ENCODE assay signal across 8 mouse cellular contexts in the genomic region with DNA sequence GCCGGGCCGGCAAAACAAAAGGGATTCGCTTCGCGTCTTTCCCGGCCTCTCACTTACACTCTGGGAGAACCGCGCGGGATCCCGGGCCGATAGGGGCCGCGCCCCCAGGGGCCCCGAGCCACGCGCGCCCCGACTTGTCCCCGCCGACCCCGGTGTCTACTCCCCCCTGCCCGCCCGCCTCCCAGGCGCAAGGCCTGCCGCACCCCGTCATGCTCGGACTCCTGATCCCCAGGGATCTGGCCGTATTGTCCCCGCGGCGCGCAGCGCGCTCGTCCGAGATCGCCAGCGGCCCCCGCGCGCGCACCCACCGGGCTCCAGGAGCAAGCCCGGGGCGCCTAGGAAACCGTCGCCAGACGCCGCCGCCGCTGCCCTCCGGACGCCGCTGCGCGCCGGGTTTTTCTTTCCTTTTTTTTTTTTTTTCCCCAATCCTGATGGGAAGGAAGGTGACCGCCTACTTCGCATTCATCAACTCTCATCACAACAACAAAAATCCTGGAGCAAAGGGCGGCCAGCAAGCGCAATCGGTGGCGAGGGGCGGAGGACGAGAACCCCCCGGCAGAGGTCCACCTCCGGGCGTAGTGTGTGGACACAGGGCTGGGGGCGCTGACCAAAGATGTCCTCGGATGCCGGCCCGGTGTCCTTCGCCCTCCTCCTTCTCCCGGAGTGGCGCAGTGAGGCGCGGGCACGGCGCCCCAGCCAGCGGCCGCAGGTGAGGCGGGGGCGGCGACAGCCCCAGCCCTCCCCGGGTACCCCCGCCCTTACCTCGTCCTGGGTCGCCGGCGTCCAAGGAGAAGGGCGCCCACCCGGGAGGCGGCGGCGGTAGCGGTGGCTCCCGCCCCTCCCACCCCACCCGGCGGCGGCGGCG. TPM values are rescaled to one million over a fixed set of nuclear protein-coding genes. Genes with fewer than 3 reads are reported as not detected.
DNase-seq lines count a peak whose midpoint lies in the region; ATAC-seq and TF ChIP-seq lines count a peak whose summit lies in the region.

No protein-coding gene starts in this region.

- no peak for TF ChIP-seq POLR2A in spleen, adult 2 months (IDR thresholded peaks at IDR 0.05; ENCODE audit: low read depth, low read length)
- no peak for TF ChIP-seq POLR2A in kidney, adult 2 months (IDR thresholded peaks at IDR 0.05; ENCODE audit: low read depth, low read length)

- H3K4me1 ChIP-seq in spleen, adult 2 months (ENCODE audit: control insufficient read depth, insufficient read depth, insufficient read length), result peaks cover 8% of the 10 kb centered on the region; the same call in 1 of the 2 replicates
- H3K4me1 ChIP-seq in kidney, adult 2 months (ENCODE audit: control insufficient read depth, insufficient read depth, low read length), result peaks cover 12% of the 10 kb centered on the region; the same call in 1 of the 2 replicates
- H3K4me1 ChIP-seq in liver, embryonic 12.5 days, result peaks cover 44% of the 10 kb centered on the region
- peaks cover 34% of the 10 kb centered on the region for H3K4me1 ChIP-seq in neural tube, embryonic 14.5 days (ENCODE audit: control insufficient read depth, insufficient read depth, low read length)

- TF ChIP-seq CTCF in spleen, adult 2 months (IDR thresholded peaks at IDR 0.05; ENCODE audit: extremely low read depth, insufficient read depth, insufficient read length, insufficient replicate concordance), result no peak
- TF ChIP-seq CTCF in kidney, adult 2 months (conservative IDR thresholded peaks at IDR 0.05; ENCODE audit: insufficient read depth, insufficient read length, low read depth, low read length), result no peak

- H3K27ac ChIP-seq in spleen, adult 2 months (ENCODE audit: insufficient read depth, low read length), result peak overlapping the region; percentile 61
- H3K27ac ChIP-seq in kidney, adult 2 months (ENCODE audit: insufficient read depth, low read depth, low read length), result peak overlapping the region; percentile 98
- H3K27ac ChIP-seq in liver, embryonic 12.5 days, result peak overlapping the region; percentile 88
- peak overlapping the region; percentile 89 for H3K27ac ChIP-seq in neural tube, embryonic 14.5 days (ENCODE audit: low read depth, low read length)

- no peak; the same call in 1 of the 2 replicates for ATAC-seq in liver, embryonic 12.5 days
- ATAC-seq in neural tube, embryonic 14.5 days (ENCODE audit: low read depth), result peak; percentile 7
- no peak for ATAC-seq in granulocyte monocyte progenitor cell, adult 5-6 weeks (replicated peaks; ENCODE audit: poor library complexity, severe bottlenecking)

- no peaks in the 10 kb centered on the region for H3K9me3 ChIP-seq in liver, embryonic 12.5 days (replicated peaks)
- H3K9me3 ChIP-seq in neural tube, embryonic 14.5 days (ENCODE audit: control insufficient read depth, low read length), result no peaks in the 10 kb centered on the region

- under 1% methylated on average over 86 of the region's 102 CpGs for WGBS in spleen, adult 2 months
- under 1% methylated on average over 96 of the region's 102 CpGs for WGBS in kidney, adult 2 months
- 2% methylated on average over 74 of the region's 102 CpGs for WGBS in liver, embryonic 12.5 days (ENCODE audit: insufficient replicate concordance)
- WGBS in neural tube, embryonic 14.5 days, result under 1% methylated on average over 58 of the region's 102 CpGs

- DNase-seq in spleen, adult 2 months (ENCODE audit: low read depth in 1 of 2, low spot score in 2 of 2), result no peak
- no peak for DNase-seq in spleen, postnatal 14 days (ENCODE audit: low spot score in 2 of 2)
- peak; percentile 70 to 77 for DNase-seq in cerebellum, postnatal 14 days
- peak; percentile 70 to 79 for DNase-seq in heart, adult 18-20 months
- peak; percentile 62 for DNase-seq in kidney, adult 2 months

- no peaks in the 10 kb centered on the region for H3K36me3 ChIP-seq in spleen, adult 2 months (ENCODE audit: control insufficient read depth, insufficient read depth, low read length)
- H3K36me3 ChIP-seq in kidney, adult 2 months (ENCODE audit: control insufficient read depth, insufficient read depth, low read length), result no peaks in the 10 kb centered on the region
- no peaks in the 10 kb centered on the region for H3K36me3 ChIP-seq in liver, embryonic 12.5 days
- H3K36me3 ChIP-seq in neural tube, embryonic 14.5 days (ENCODE audit: control insufficient read depth, insufficient read depth, low read length), result no peaks in the 10 kb centered on the region

- peak overlapping the region; percentile 82 for H3K9ac ChIP-seq in liver, embryonic 12.5 days
- H3K9ac ChIP-seq in neural tube, embryonic 14.5 days (replicated peaks; ENCODE audit: low read depth, low read length), result peak overlapping the region; percentile 84

- peak overlapping the region; percentile 98 for H3K4me2 ChIP-seq in liver, embryonic 12.5 days
- peak overlapping the region; percentile 99 for H3K4me2 ChIP-seq in neural tube, embryonic 14.5 days (ENCODE audit: low read depth, low read length)

- peak overlapping the region; percentile 59 for H3K4me3 ChIP-seq in spleen, adult 2 months (ENCODE audit: extremely low read depth, insufficient read depth, insufficient read length)
- peak overlapping the region; percentile 100 for H3K4me3 ChIP-seq in kidney, adult 2 months (ENCODE audit: insufficient read depth, low read depth, low read length)
- peak overlapping the region; percentile 73 for H3K4me3 ChIP-seq in liver, embryonic 12.5 days
- peak overlapping the region; percentile 67 for H3K4me3 ChIP-seq in neural tube, embryonic 14.5 days (ENCODE audit: low read depth, low read length)

- H3K27me3 ChIP-seq in spleen, adult 2 months (ENCODE audit: control insufficient read depth, insufficient read depth, low read length), result peaks cover 20% of the 10 kb centered on the region
- no peaks in the 10 kb centered on the region for H3K27me3 ChIP-seq in kidney, adult 2 months (replicated peaks; ENCODE audit: control insufficient read depth, insufficient read depth, low read length)
- peaks cover 51% of the 10 kb centered on the region for H3K27me3 ChIP-seq in liver, embryonic 12.5 days (replicated peaks)
- H3K27me3 ChIP-seq in neural tube, embryonic 14.5 days (ENCODE audit: control insufficient read depth, insufficient read depth, low read length), result no peaks in the 10 kb centered on the region

RNA-seq across cellular contexts. Expression of gene Fgfr2, which starts 0.5 kb away (rescaled TPM):
- polyA plus RNA-seq in spleen, adult 2 months (2012; rRNA removed), result 1.6 TPM in 2 replicates
- 1 to 10 TPM; 1.3 to 2.6 TPM for total RNA-seq in heart, adult 18-20 months (2021)
- polyA plus RNA-seq in kidney, adult 2 months (2012; rRNA removed), result 14.8 and 15.3 TPM in 2 replicates
- polyA plus RNA-seq in liver, embryonic 12.5 days (2016; fragmentation: Nextera tagmentation; extraction: Ambion mirVana), result 17.8 and 18.5 TPM in 2 replicates
- polyA plus RNA-seq in neural tube, embryonic 14.5 days (2014; fragmentation: Nextera tagmentation; extraction: Ambion mirVana), result 28.1 and 32.0 TPM in 2 replicates
- total RNA-seq in granulocyte monocyte progenitor cell, adult 5-6 weeks (2014; fragmentation: Nextera tagmentation), result not detected in 2 replicates
- not detected in 2 replicates for total RNA-seq in granulocyte monocyte progenitor cell, adult 5-6 weeks (2017)

RNA-seq across cellular contexts. Expression of gene Ctbp2, which starts 1.5 kb away (rescaled TPM):
- polyA plus RNA-seq in spleen, adult 2 months (2012; rRNA removed), result 11.8 and 14.0 TPM in 2 replicates
- 10 to 100 TPM; 24.4 to 30.6 TPM for total RNA-seq in heart, adult 18-20 months (2021)
- polyA plus RNA-seq in kidney, adult 2 months (2012; rRNA removed), result 48.6 and 57.5 TPM in 2 replicates
- 23.1 and 24.1 TPM in 2 replicates for polyA plus RNA-seq in liver, embryonic 12.5 days (2016; fragmentation: Nextera tagmentation; extraction: Ambion mirVana)
- 61.1 and 65.0 TPM in 2 replicates for polyA plus RNA-seq in neural tube, embryonic 14.5 days (2014; fragmentation: Nextera tagmentation; extraction: Ambion mirVana)
- 55.5 and 58.1 TPM in 2 replicates for total RNA-seq in granulocyte monocyte progenitor cell, adult 5-6 weeks (2014; fragmentation: Nextera tagmentation)
- total RNA-seq in granulocyte monocyte progenitor cell, adult 5-6 weeks (2017), result 40.8 and 40.9 TPM in 2 replicates

Comparison
In these comparisons a context has a peak if more than half of its experiments do, and no peak if none do; other contexts are left out.
1. DNase-seq: peak in cerebellum, postnatal 14 days (2 of 2), heart, adult 18-20 months (2 of 2) and kidney, adult 2 months (single experiment); none in spleen, adult 2 months (0 of 2) and spleen, postnatal 14 days (0 of 2).
2. Peak in every context shown above with its lines, with median percentiles within 50 percentile points of each other: H3K27ac ChIP-seq and H3K4me3 ChIP-seq.